ENCODE assay signal across 9 mouse cellular contexts in the genomic region with DNA sequence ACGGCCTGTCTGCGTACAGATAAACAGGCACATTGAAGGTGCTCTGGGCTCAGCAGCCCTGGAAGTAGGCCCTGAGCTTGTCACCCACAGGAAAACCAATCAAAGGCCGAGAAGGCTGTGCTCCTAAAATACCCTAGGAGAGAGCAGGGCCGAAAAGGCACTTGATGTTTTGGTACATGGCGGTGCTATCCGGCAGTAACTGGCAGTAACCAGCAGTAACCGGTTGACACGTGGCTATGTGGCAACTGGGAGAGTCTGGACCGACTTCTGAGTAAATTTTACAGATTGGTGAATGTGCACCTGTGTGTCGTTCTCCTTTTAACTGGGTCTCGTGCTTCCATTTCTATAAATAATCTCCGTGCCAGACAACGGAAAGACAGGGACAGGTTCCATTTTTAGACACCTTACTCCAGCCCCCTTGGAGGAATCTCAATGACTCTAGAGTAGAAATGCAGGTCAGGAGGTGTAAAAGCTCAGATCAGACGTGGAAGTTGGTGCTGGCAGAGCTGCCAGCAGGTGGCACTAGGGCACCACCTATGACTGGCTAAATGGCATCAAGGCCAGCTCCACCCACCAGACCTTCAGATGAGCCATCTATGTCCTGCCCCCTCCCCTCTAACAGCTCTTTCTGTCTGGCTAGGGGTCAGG.
DNase-seq lines count a peak whose midpoint lies in the region; ATAC-seq and TF ChIP-seq lines count a peak whose summit lies in the region.
"Had no signal": no experiment of that assay in that cellular context is flagged by ENCODE, and none has a peak within 500 bp of the region (broad histone marks: within the 10 kb centered on the region; RNA-seq: fewer than 3 reads in every experiment).

No protein-coding gene starts in this region.

- H3K27me3 ChIP-seq in embryonic facial prominence, embryonic 14.5 days (replicated peaks; ENCODE audit: control insufficient read depth, insufficient read depth, low read length): no peaks in the 10 kb centered on the region
- no peaks in the 10 kb centered on the region for H3K27me3 ChIP-seq in heart, embryonic 11.5 days (ENCODE audit: control insufficient read depth, insufficient read depth, low read length)
- H3K27me3 ChIP-seq in kidney, postnatal 0 days (ENCODE audit: insufficient read depth, low read length): no peaks in the 10 kb centered on the region

- 57% methylated on average over 14 of the region's 14 CpGs for WGBS in embryonic facial prominence, embryonic 14.5 days
- 34% methylated on average over 14 of the region's 14 CpGs for WGBS in heart, embryonic 11.5 days (ENCODE audit: insufficient replicate concordance)
- 57% methylated on average over 14 of the region's 14 CpGs for WGBS in kidney, postnatal 0 days

- no peak overlapping the region for H3K27ac ChIP-seq in embryonic facial prominence, embryonic 14.5 days (replicated peaks; ENCODE audit: low read depth, low read length)
- H3K27ac ChIP-seq in heart, embryonic 11.5 days (ENCODE audit: low read depth, low read length): peak overlapping the region; percentile 86
- H3K27ac ChIP-seq in kidney, postnatal 0 days: no peak overlapping the region
- H3K27ac ChIP-seq: macrophage had no signal

- H3K9ac ChIP-seq in embryonic facial prominence, embryonic 14.5 days (ENCODE audit: low read depth, low read length): no peak overlapping the region
- peak overlapping the region; percentile 52; the same call in 1 of the 2 replicates for H3K9ac ChIP-seq in heart, embryonic 11.5 days (ENCODE audit: low read depth, low read length)
- no peak overlapping the region for H3K9ac ChIP-seq in kidney, postnatal 0 days (ENCODE audit: low read depth, low read length)

- no peak overlapping the region for H3K4me3 ChIP-seq in embryonic facial prominence, embryonic 14.5 days (ENCODE audit: low read depth, low read length)
- 0 out of 2 replicates have a peak overlapping the region, but pooled peaks have one; percentile 10 for H3K4me3 ChIP-seq in heart, embryonic 11.5 days (ENCODE audit: low read depth, low read length)
- H3K4me3 ChIP-seq in kidney, postnatal 0 days (replicated peaks; ENCODE audit: low read depth, low read length): no peak overlapping the region

- no peaks in the 10 kb centered on the region for H3K9me3 ChIP-seq in embryonic facial prominence, embryonic 14.5 days (ENCODE audit: control insufficient read depth, low read length)
- H3K9me3 ChIP-seq in heart, embryonic 11.5 days (replicated peaks; ENCODE audit: control insufficient read depth, low read length): no peaks in the 10 kb centered on the region
- H3K9me3 ChIP-seq in kidney, postnatal 0 days (replicated peaks; ENCODE audit: low read length): no peaks in the 10 kb centered on the region

- ATAC-seq in embryonic facial prominence, embryonic 14.5 days (ENCODE audit: low read depth): peak; percentile 53; the same call in 1 of the 2 replicates
- peak; percentile 47 for ATAC-seq in heart, embryonic 11.5 days (replicated peaks; ENCODE audit: insufficient number of reproducible peaks, low FRiP score, low TSS enrichment)
- ATAC-seq in kidney, postnatal 0 days (replicated peaks; ENCODE audit: low FRiP score, low read depth): peak; percentile 15; the same call in 1 of the 2 replicates

- DNase-seq in layer of hippocampus, adult 11-12 months (ENCODE audit: low spot score): peak; percentile 70
- DNase-seq in layer of hippocampus, adult 9-10 months (ENCODE audit: low spot score): no peak
- DNase-seq in adrenal gland, postnatal 4 days (ENCODE audit: low spot score in 2 of 2): peak; percentile 25 to 28
- DNase-seq in embryonic facial prominence, embryonic 14.5 days (ENCODE audit: low spot score): peak; percentile 75
- DNase-seq in kidney, postnatal 0 days (ENCODE audit: low spot score): peak; percentile 74
- DNase-seq in lung, postnatal 4 days: peak; percentile 59 to 76
- peak; percentile 67 for DNase-seq in right cerebral cortex, postnatal 4 days

- H3K4me1 ChIP-seq in embryonic facial prominence, embryonic 14.5 days (ENCODE audit: control insufficient read depth, insufficient read depth, low read length): no peaks in the 10 kb centered on the region
- peaks cover 2% of the 10 kb centered on the region; the same call in 1 of the 2 replicates for H3K4me1 ChIP-seq in heart, embryonic 11.5 days (ENCODE audit: control insufficient read depth, insufficient read depth, low read length)
- H3K4me1 ChIP-seq in kidney, postnatal 0 days (replicated peaks; ENCODE audit: insufficient read depth, low read length): no peaks in the 10 kb centered on the region

- peak; percentile 90 for TF ChIP-seq CTCF in kidney, postnatal 0 days (IDR thresholded peaks at IDR 0.05; ENCODE audit: low read depth)

- no peak overlapping the region for H3K4me2 ChIP-seq in embryonic facial prominence, embryonic 14.5 days (ENCODE audit: low read depth, low read length)
- peak overlapping the region; percentile 41 for H3K4me2 ChIP-seq in heart, embryonic 11.5 days
- no peak overlapping the region for H3K4me2 ChIP-seq in kidney, postnatal 0 days (ENCODE audit: low read length)

- H3K36me3 ChIP-seq in embryonic facial prominence, embryonic 14.5 days (ENCODE audit: control insufficient read depth, insufficient read depth, low read length): no peaks in the 10 kb centered on the region
- H3K36me3 ChIP-seq in heart, embryonic 11.5 days (ENCODE audit: control insufficient read depth, insufficient read depth, low read length): no peaks in the 10 kb centered on the region
- H3K36me3 ChIP-seq in kidney, postnatal 0 days (ENCODE audit: insufficient read depth, low read length): no peaks in the 10 kb centered on the region
